In genomic region chr11:80247026-80247425, GRCm38 (mm10) we compare ENCODE assay signal across 30 mouse cellular contexts. TPM values are rescaled to one million over a fixed set of nuclear protein-coding genes. Genes with fewer than 3 reads are reported as not detected.
DNase-seq lines count a peak whose midpoint lies in the region; ATAC-seq and TF ChIP-seq lines count a peak whose summit lies in the region.
"Had no signal": no experiment of that assay in that cellular context is flagged by ENCODE, and none has a peak within 500 bp of the region (broad histone marks: within the 10 kb centered on the region; RNA-seq: fewer than 3 reads in every experiment).

No protein-coding gene starts in this region.

- ATAC-seq in lung, postnatal 0 days = no peak
- no peak for ATAC-seq in erythroblast, adult 5-6 weeks (replicated peaks; ENCODE audit: low FRiP score, poor library complexity, severe bottlenecking)
- ATAC-seq: activated CD4-positive, CD25-positive, alpha-beta regulatory T cell, adult 4 months; forebrain, embryonic 13.5 days; intestine, embryonic 16.5 days had no signal

- no peak overlapping the region for H3K4me3 ChIP-seq in kidney, adult 2 months (ENCODE audit: insufficient read depth, low read depth, low read length)
- no peak overlapping the region for H3K4me3 ChIP-seq in lung, postnatal 0 days (ENCODE audit: low read depth, low read length)
- H3K4me3 ChIP-seq: embryonic facial prominence, embryonic 12.5 days; forebrain, embryonic 13.5 days; heart, embryonic 10.5 days; heart, embryonic 15.5 days; layer of hippocampus, adult 2 months; left cerebral cortex, adult 2 months; limb, embryonic 13.5 days; liver, embryonic 13.5 days; megakaryocyte, embryonic 14.5 days; midbrain, embryonic 12.5 days; neural tube, embryonic 15.5 days had no signal

- H3K4me2 ChIP-seq in lung, postnatal 0 days (replicated peaks; ENCODE audit: low read depth, low read length) = no peak overlapping the region
- H3K4me2 ChIP-seq: embryonic facial prominence, embryonic 12.5 days; forebrain, embryonic 13.5 days; heart, embryonic 15.5 days; limb, embryonic 13.5 days; liver, embryonic 13.5 days; midbrain, embryonic 12.5 days; neural tube, embryonic 15.5 days had no signal

- H3K4me1 ChIP-seq in kidney, adult 2 months (ENCODE audit: control insufficient read depth, insufficient read depth, low read length) = no peaks in the 10 kb centered on the region
- no peaks in the 10 kb centered on the region for H3K4me1 ChIP-seq in lung, postnatal 0 days (ENCODE audit: insufficient read depth, low read depth, low read length)
- H3K4me1 ChIP-seq: embryonic facial prominence, embryonic 12.5 days; forebrain, embryonic 13.5 days; heart, embryonic 10.5 days; limb, embryonic 13.5 days; liver, embryonic 13.5 days; megakaryocyte, embryonic 14.5 days; neural tube, embryonic 15.5 days had no signal

- no peak overlapping the region for H3K27ac ChIP-seq in kidney, adult 2 months (ENCODE audit: insufficient read depth, low read depth, low read length)
- no peak overlapping the region for H3K27ac ChIP-seq in lung, postnatal 0 days (ENCODE audit: low read length)
- H3K27ac ChIP-seq: embryonic facial prominence, embryonic 12.5 days; forebrain, embryonic 13.5 days; heart, embryonic 10.5 days; heart, embryonic 15.5 days; layer of hippocampus, adult 2 months; left cerebral cortex, adult 2 months; limb, embryonic 13.5 days; liver, embryonic 13.5 days; midbrain, embryonic 12.5 days had no signal

- TF ChIP-seq POLR2A in kidney, adult 2 months (IDR thresholded peaks at IDR 0.05; ENCODE audit: low read depth, low read length) = no peak

- peaks cover 22% of the 10 kb centered on the region for H3K36me3 ChIP-seq in kidney, adult 2 months (ENCODE audit: control insufficient read depth, insufficient read depth, low read length)
- H3K36me3 ChIP-seq in lung, postnatal 0 days (ENCODE audit: insufficient read depth, low read length) = peaks cover 48% of the 10 kb centered on the region; the same call in 1 of the 2 replicates

- H3K9ac ChIP-seq in lung, postnatal 0 days (replicated peaks; ENCODE audit: low read depth) = no peak overlapping the region
- H3K9ac ChIP-seq: embryonic facial prominence, embryonic 12.5 days; forebrain, embryonic 13.5 days; heart, embryonic 15.5 days; limb, embryonic 13.5 days; liver, embryonic 13.5 days; midbrain, embryonic 12.5 days; neural tube, embryonic 15.5 days had no signal

- H3K9me3 ChIP-seq in lung, postnatal 0 days (ENCODE audit: low read length) = no peaks in the 10 kb centered on the region
- H3K9me3 ChIP-seq: embryonic facial prominence, embryonic 12.5 days; forebrain, embryonic 13.5 days; heart, embryonic 10.5 days; heart, embryonic 15.5 days; limb, embryonic 13.5 days; liver, embryonic 13.5 days; megakaryocyte, embryonic 14.5 days; midbrain, embryonic 12.5 days; neural tube, embryonic 15.5 days had no signal

- no peak for TF ChIP-seq CTCF in kidney, adult 2 months (conservative IDR thresholded peaks at IDR 0.05; ENCODE audit: insufficient read depth, insufficient read length, low read depth, low read length)
- TF ChIP-seq CTCF in lung, postnatal 0 days (IDR thresholded peaks at IDR 0.05) = no peak

- peak; percentile 7 for DNase-seq in kidney, adult 2 months
- no peak for DNase-seq in kidney, postnatal 25 days
- DNase-seq in lung, postnatal 0 days (ENCODE audit: low spot score) = peak; percentile 35
- DNase-seq in lung, postnatal 36 days = no peak
- DNase-seq in NIH3T3 (ENCODE audit: low read depth) = peak; percentile 41
- DNase-seq in skeletal muscle tissue, adult 2 months (ENCODE audit: low read depth, low spot score) = peak; percentile 5
- DNase-seq: adrenal gland, adult 8-10 months; cerebellum, adult 2 months; cerebellum, postnatal 25 days; gastrocnemius, postnatal 25 days; heart, adult 11 months; liver, embryonic 13.5 days; lung, adult 2 months; lung, postnatal 4 days; thymus, adult 2 months; thymus, postnatal 36 days had no signal

- no peak for TF ChIP-seq EP300 in lung, postnatal 0 days (IDR thresholded peaks at IDR 0.05)

- H3K27me3 ChIP-seq in kidney, adult 2 months (replicated peaks; ENCODE audit: control insufficient read depth, insufficient read depth, low read length) = no peaks in the 10 kb centered on the region
- no peaks in the 10 kb centered on the region for H3K27me3 ChIP-seq in lung, postnatal 0 days (replicated peaks; ENCODE audit: insufficient read depth, low read length)
- H3K27me3 ChIP-seq: embryonic facial prominence, embryonic 12.5 days; forebrain, embryonic 13.5 days; heart, embryonic 15.5 days; limb, embryonic 13.5 days; liver, embryonic 13.5 days; megakaryocyte, embryonic 14.5 days; midbrain, embryonic 12.5 days; neural tube, embryonic 15.5 days had no signal

RNA-seq across cellular contexts. Expression of gene Rhot1, which starts 38.2 kb away (rescaled TPM):
- polyA plus RNA-seq in kidney, adult 2 months (2012; rRNA removed) = 13.7 and 18.3 TPM in 2 replicates
- polyA plus RNA-seq in lung, postnatal 0 days (2015; fragmentation: Nextera tagmentation; extraction: Ambion mirVana) = 38.2 and 44.9 TPM in 2 replicates
- total RNA-seq in erythroblast, adult 5-6 weeks (2015; ENCODE audit: low replicate concordance) = 10.2 and 11.9 TPM in 2 replicates
- 9.8 and 10.3 TPM in 2 replicates for total RNA-seq in erythroblast, adult 5-6 weeks (2017; ENCODE audit: low replicate concordance)

RNA-seq across cellular contexts. Expression of gene Rhbdl3, which starts 53.7 kb away (rescaled TPM):
- polyA plus RNA-seq in kidney, adult 2 months (2012; rRNA removed) = 2.6 and 2.8 TPM in 2 replicates
- 0.86 and 1.3 TPM in 2 replicates for polyA plus RNA-seq in lung, postnatal 0 days (2015; fragmentation: Nextera tagmentation; extraction: Ambion mirVana)
- not detected in 2 replicates for total RNA-seq in erythroblast, adult 5-6 weeks (2015; ENCODE audit: low replicate concordance)
- not detected in 2 replicates for total RNA-seq in erythroblast, adult 5-6 weeks (2017; ENCODE audit: low replicate concordance)
- total RNA-seq: monocyte, adult 5-6 weeks had no signal

Comparison
In these comparisons a context has a peak if more than half of its experiments do, and no peak if none do; other contexts are left out.
1. DNase-seq: peak in kidney, adult 2 months (single experiment), lung, postnatal 0 days (single experiment), NIH3T3 (single experiment) and skeletal muscle tissue, adult 2 months (single experiment); none in kidney, postnatal 25 days (0 of 2) and lung, postnatal 36 days (single experiment).